Mouse (Mus musculus): ENCODE data around the gene Ninj2.

- TF ChIP-seq CTCF (IDR thresholded peaks at IDR 0.05; ENCODE audit: low read depth, low read length) = no peak
- TF ChIP-seq GATA1 (IDR thresholded peaks at IDR 0.05; ENCODE audit: borderline replicate concordance, low read length) = no peak
- no peak for TF ChIP-seq GATA2 (IDR thresholded peaks at IDR 0.05; ENCODE audit: borderline replicate concordance, low read depth, low read length)
- TF ChIP-seq TAL1 (conservative IDR thresholded peaks at IDR 0.05; ENCODE audit: low read depth, low read length) = no peak
Observed at GRCm38 (mm10) chr6:120081516-120081915, 11.6 kb upstream of the Ninj2 start.

Measured in G1E (cell line).